Mouse (Mus musculus) lung, adult 2 months (tissue): ENCODE measurements around the gene Knl1. TPM values are rescaled to one million over a fixed set of nuclear protein-coding genes. Genes with fewer than 3 reads are reported as not detected.

Experiments used
- DNase-seq: peaks from one replicate; pipeline ENCODE4 v3.0.0; 2022
- H3K4me1 ChIP-seq: fragments of 200-500 bp; 2 replicates; pipeline ENCODE4 v1.6.1; 2011; ENCODE audit warnings: low read length; ENCODE audit not compliant: control insufficient read depth, insufficient read depth
- H3K4me3 ChIP-seq: fragments of 200-500 bp; replicated peaks from 2 replicates; pipeline ENCODE3; 2011; ENCODE audit warnings: low read depth, mild to moderate bottlenecking, control low read depth, low read length; ENCODE audit errors: extremely low read depth
- CTCF ChIP-seq: fragments of 200-500 bp; IDR thresholded peaks from 2 replicates; pipeline ENCODE4 v1.5.1; 2011; ENCODE audit warnings: mild to moderate bottlenecking, low read length, control low read depth; ENCODE audit not compliant: insufficient read depth
- POLR2A ChIP-seq: fragments of 200-500 bp; IDR thresholded peaks from 2 replicates; pipeline ENCODE4 v1.6.1; 2011; ENCODE audit warnings: low read depth, mild to moderate bottlenecking, control low read depth, low read length, borderline replicate concordance; ENCODE audit errors: extremely low read depth
- WGBS: fragments of 180-500 bp; shearing (Covaris S2); methylation state at CpG from one replicate; pipeline ENCODE4 v1.1.7; 2018; 5-methylcytosine and 5-hydroxymethylcytosine counted together
- polyA plus RNA-seq: library from polyadenylated mRNA; depleted of rRNA; stranded (reverse); fragments of >200 nt; gene quantifications from 2 replicates; pipeline ENCODE4 v1.2.3, GENCODE M21; 2012

The Knl1 gene
- polyA plus RNA-seq, 1 experiment, result 0.12 TPM

- H3K4me3 ChIP-seq, result no peak overlapping the region
- DNase-seq, result no peak
- TF ChIP-seq POLR2A (no peak), CTCF (no peak)
- 76% methylated on average over 5 of the region's 5 CpGs for WGBS
- no peaks in the 10 kb centered on the region for H3K4me1 ChIP-seq
Measured at GRCm38 (mm10) chr2:119106583-119106982, 59.7 kb downstream of the Knl1 start.

DNA sequence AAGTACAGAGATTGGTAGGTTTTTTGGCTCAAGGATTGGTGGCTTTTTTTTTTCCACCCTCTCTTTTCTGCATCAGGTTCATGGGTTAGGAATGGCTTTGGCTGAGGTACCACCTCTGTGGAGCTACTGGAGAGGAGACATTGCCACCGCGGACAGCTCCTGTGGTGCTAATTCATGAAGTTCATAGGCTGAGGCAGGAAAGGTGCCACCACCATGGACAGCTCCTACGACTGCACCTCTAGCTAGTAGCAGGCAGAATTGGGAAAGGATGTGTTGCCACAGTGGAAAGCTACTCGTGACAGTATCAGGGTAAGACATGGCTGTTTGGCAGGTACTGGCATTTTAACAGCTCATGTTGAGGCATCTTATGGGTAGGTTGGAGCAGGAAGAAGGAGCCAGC, 61.6 kb downstream of the Knl1 start:
- Histone ChIP-seq H3K4me1 (0 out of 2 replicates have a peak, but pooled peaks cover 2% of the 10 kb centered on the region), H3K4me3 (no peak overlapping the region)
- peak; percentile 5 for DNase-seq
- 58% methylated on average over 4 of the region's 4 CpGs for WGBS
- TF ChIP-seq CTCF (no peak), POLR2A (no peak)

DNA sequence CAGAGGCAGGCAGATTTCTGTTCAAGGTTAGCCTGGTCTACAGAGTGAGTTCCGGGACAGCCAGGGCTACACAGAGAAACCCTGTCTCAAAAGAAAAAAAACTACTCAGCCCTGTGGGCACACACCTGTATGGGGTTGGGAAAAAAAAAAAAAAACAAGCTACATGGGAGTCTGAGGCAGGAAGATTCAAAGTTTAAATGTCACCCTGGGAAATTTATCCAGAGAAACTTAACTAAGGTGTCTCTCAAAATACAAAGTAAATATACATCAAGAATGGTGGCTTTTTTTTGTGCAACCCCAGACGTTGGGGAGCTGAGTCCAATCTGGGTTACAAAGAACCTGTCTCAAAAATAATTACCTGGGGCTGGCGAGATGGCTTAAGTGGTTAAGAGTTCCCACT, 64.1 kb downstream of the Knl1 start:
- no peak for DNase-seq
- WGBS, result 75% methylated on average over 3 of the region's 3 CpGs
- Histone ChIP-seq H3K4me3 (no peak overlapping the region), H3K4me1 (0 out of 2 replicates have a peak, but pooled peaks cover 2% of the 10 kb centered on the region)
- TF ChIP-seq POLR2A, result no peak
- TF ChIP-seq CTCF, result no peak

GRCm38 (mm10) chr2:119112438-119113112, 65.7 kb downstream of the Knl1 start, which contains the start of gene Rad51:
Gene Rad51, plus strand, starts transcription at chr2:119112793.
- Histone ChIP-seq H3K4me1 (0 out of 2 replicates have a peak, but pooled peaks cover 2% of the 10 kb centered on the region), H3K4me3 (peak within 1 kb of the TSS; percentile 77)
- WGBS, result under 1% methylated on average over 51 of the region's 51 CpGs
- TF ChIP-seq POLR2A (peak; percentile 80; the same call in 1 of the 2 replicates), CTCF (no peak)
- peak; percentile 91 for DNase-seq

DNA sequence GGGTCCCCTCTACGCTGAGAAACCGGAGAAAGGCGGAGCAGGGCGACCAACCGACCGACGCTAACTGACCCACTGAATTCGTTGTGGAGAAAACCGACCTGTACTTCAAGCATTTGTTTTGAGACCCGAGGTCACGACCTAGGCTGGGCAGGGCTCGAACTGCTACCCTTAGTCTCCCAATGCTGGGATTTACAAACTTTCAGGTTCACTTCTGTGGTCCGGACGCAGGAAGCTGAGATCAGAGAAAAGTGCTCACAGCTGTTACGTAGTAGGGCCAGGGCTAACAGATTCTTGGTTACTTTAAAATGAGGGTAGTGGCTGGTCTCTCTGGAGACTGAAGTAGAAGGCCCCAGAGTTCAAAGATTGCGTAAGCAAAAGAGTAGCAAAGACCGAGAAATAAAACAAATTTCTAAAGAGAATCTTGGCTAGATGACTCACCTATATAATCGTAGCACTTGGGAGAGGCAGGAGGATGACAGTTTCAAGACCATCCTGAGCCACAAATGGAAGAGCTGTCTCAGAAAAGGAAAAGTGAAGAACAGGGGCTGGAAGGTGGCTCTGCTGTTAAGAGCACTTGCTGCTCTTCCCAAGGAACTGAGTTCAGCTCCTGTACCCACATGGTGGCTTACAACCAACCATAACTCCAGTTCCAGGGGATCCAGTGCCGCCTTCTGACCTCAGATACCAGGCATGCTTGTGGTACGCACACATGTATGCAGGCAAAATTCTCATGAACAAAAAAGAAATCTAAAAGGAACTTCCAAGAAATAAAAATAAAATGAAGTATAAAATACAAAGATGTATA, 66.4 kb downstream of the Knl1 start:
- no peak for DNase-seq
- WGBS, result 6% methylated on average over 20 of the region's 20 CpGs
- Histone ChIP-seq H3K4me3 (no peak overlapping the region), H3K4me1 (0 out of 2 replicates have a peak, but pooled peaks cover 2% of the 10 kb centered on the region)
- TF ChIP-seq POLR2A (no peak), CTCF (no peak)

- no peak for DNase-seq
- no peaks in the 10 kb centered on the region for H3K4me1 ChIP-seq
- H3K4me3 ChIP-seq, result no peak overlapping the region
- WGBS, result 73% methylated on average over 5 of the region's 5 CpGs
- no peak for TF ChIP-seq CTCF
- TF ChIP-seq POLR2A, result no peak
Measured at GRCm38 (mm10) chr2:119136346-119136898, 89.5 kb downstream of the Knl1 start.

DNA sequence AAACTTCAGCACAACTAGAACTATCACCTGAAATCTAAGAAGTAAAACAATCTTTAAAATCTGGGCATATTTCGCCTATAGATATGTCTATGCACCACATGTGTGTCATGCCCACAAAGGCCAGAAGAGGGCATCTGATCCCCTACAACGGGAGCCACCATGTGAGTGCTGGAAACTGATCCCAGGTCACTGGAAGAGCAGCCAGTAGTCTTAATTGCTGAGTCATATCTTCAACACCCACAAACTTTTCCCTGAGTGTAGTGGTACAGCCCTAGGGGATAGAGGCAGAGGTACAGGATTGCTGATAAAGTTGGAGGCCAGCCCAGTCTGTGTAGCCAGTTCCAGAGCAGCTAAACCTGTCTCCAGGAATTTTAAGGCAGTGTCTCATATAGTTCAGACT, 98.3 kb downstream of the Knl1 start:
- no peak for TF ChIP-seq POLR2A
- TF ChIP-seq CTCF, result 0 out of 2 replicates have a peak, but pooled peaks have one; percentile 32
- no peaks in the 10 kb centered on the region for H3K4me1 ChIP-seq
- no peak overlapping the region for H3K4me3 ChIP-seq
- 92% methylated on average over 2 of the region's 2 CpGs for WGBS
- DNase-seq, result no peak

DNA sequence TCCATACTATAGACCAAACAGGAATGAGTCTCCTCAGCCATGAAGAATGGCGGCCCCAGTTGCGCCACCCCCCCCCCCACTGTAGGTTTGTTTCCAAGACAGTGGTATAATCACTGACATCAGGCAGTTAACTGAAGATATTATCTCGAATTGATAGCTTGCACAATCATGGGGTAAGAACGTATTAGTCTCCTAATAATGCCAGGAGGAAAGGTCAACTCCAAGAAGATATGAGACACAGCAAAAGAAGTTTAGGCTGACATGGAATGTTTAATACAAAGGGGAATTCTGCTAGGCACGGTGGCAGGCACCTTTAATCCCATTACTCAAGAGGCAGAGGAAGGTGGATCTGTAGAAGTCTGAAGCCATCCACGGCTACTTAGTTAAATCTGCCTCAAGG, 99.5 kb downstream of the Knl1 start:
- no peak overlapping the region for H3K4me3 ChIP-seq
- TF ChIP-seq CTCF (no peak), POLR2A (no peak)
- DNase-seq, result no peak
- WGBS, result 88% methylated on average over 6 of the region's 6 CpGs
- no peaks in the 10 kb centered on the region for H3K4me1 ChIP-seq

DNA sequence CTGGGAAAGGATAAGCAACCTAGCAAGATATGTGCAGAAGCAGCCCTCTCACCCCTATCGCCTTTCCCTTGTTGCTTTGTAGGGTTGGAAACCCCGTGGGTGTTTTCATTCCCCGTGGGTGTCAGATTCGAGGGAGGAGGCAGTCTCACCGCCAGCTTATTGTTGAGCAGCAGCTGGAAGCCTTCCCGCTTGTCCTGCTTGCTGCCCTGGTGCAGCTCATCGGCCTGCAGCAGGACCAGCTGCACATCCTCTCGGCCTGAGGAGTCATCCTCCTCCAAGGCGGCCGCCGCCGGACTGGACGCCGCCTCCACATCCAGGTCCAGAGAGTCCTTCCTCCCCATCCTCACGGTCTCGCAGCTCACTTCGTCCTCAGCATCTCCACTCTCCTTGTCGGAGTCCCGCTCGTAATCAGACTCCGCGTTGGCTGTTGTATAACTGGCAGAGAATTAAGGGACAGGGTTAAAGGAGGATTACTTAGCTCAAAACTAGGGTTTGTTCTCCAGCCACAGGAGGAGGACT, 100.3 kb downstream of the Knl1 start:
- WGBS, result 81% methylated on average over 22 of the region's 22 CpGs
- no peaks in the 10 kb centered on the region for H3K4me1 ChIP-seq
- no peak for DNase-seq
- TF ChIP-seq POLR2A, result no peak
- no peak for TF ChIP-seq CTCF
- no peak overlapping the region for H3K4me3 ChIP-seq
